Mouse (Mus musculus) monocyte, adult 5-6 weeks (primary cell): ENCODE results near the gene Srsx. TPM values are rescaled to one million over a fixed set of nuclear protein-coding genes. Genes with fewer than 3 reads are reported as not detected.
"Not testable (repeated sequence)": the region's sequence is repeated elsewhere in the genome, so short reads cannot be mapped to it uniquely, and the experiment has no call there.

Experiments
- ATAC-seq: fragments of 153-309, 156-312 bp; replicated peaks from 2 replicates; pipeline ENCODE4 v1.8.0; 2017; ENCODE audit warnings: mild to moderate bottlenecking; ENCODE audit not compliant: low TSS enrichment, insufficient number of reproducible peaks, severe bottlenecking, poor library complexity, low FRiP score
- total RNA-seq: library from RNA; stranded (forward); fragments of 200-1000, 200-491, 200-594 nt; gene quantifications from 3 replicates; pipeline ENCODE4 v1.2.3, GENCODE M21; 2017

Srsx gene
- not detected in 3 replicates for total RNA-seq

DNA sequence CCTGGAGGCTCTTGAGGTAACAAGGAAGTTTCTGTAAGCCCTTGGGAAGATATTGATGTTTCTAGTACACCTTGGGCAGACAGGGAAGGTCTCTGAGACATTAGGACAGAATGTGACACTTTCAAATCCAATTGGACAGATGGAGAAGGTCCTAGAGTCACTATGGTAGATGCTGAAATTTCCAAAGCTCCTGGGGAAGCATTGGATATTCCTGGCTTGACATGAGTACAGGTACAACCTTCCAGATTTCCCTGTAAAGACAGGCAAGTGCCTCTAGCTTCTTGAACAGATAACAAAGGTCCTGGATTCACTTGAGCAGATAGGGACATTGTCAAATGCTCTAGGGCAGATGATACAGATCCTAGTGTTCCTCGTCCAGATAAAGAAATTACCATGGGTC is at the start of gene Srsx:
Srsx (minus strand) TSS at position 101 of the 400 bp plus-strand sequence.
- ATAC-seq = not testable (repeated sequence)

DNA sequence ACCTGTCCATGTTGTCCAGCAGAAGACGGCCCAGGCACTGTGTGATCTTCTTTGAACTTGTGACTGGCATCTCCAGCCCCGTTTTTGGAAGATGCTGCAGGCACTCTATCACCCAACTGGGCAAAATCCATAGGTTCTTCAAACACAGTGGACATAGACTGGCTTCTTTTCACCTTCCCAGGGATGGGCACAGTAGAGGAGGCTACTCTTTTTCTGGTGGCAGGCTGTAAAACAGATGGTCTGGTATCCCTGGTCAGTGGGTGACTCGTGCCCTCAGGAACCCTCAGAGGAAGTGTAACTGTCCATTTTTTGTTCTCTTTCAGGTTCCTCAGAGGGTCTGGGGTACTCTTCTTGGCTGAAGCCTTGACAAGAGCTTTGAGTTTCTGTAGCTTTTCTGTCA is 24.5 kb upstream of the Srsx start, which contains the start of gene Gm17577:
Gm17577 (minus strand) TSS at position 101 of the 400 bp plus-strand sequence.
- not testable (repeated sequence) for ATAC-seq

Other genes starting within 250 kb of the Srsx start
- gene Gm17521, start 192.8 kb downstream of the Srsx start, total RNA-seq = not detected in 3 replicates
- gene Cldn34c1, start 119.0 kb downstream of the Srsx start, total RNA-seq = 1.4 TPM in 1 of 3 replicates, not detected in the others
- gene Gm17577, start 24.4 kb upstream of the Srsx start, total RNA-seq = not detected in 3 replicates